Mouse (Mus musculus): ENCODE measurements around the gene Maml2.

Maml2 gene

DNA sequence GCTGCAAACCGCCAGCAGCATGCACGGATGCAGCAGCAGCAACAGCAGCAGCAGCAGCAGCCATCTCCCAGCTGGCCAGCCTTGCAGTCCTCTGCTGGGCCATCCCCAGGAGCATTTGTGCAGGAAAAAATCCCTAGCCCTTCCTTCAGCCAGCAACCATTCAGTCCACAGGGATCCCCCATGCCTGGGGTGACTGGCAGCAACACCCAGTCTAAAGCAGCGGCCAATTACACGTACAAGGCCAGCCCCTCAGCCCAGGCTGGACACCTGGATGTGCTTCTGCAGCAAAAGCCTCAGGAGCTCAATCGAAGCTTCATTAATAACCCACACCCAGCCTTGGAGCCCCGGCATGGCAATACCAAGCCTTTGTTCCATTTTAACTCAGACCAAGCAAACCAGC is 323.0 kb downstream of the Maml2 start:
- no peak for TF ChIP-seq CTCF (conservative IDR thresholded peaks at IDR 0.05; ENCODE audit: low read length)
- no peak for TF ChIP-seq POU5F1 (IDR thresholded peaks at IDR 0.05; ENCODE audit: borderline replicate concordance, low read length)
- no peak for TF ChIP-seq NANOG (IDR thresholded peaks at IDR 0.05; ENCODE audit: borderline replicate concordance, low read length)
- Histone ChIP-seq H3K9me3 (ENCODE audit: low read length) (no peaks in the 10 kb centered on the region), H3K27me3 (ENCODE audit: insufficient read depth, low read length) (peaks cover 4% of the 10 kb centered on the region; the same call in 1 of the 2 replicates), H3K4me3 (replicated peaks; ENCODE audit: low read length) (no peak overlapping the region), H3K4me1 (replicated peaks; ENCODE audit: low read depth, low read length) (peaks cover 5% of the 10 kb centered on the region; the same call in 1 of the 2 replicates), H3K36me3 (ENCODE audit: insufficient read depth, low read length) (no peaks in the 10 kb centered on the region)

- no peak overlapping the region for H3K4me3 ChIP-seq (replicated peaks; ENCODE audit: low read length)
- H3K9me3 ChIP-seq (ENCODE audit: low read length), result no peaks in the 10 kb centered on the region
- H3K27me3 ChIP-seq (ENCODE audit: insufficient read depth, low read length), result peaks cover 4% of the 10 kb centered on the region; the same call in 1 of the 2 replicates
- H3K36me3 ChIP-seq (ENCODE audit: insufficient read depth, low read length), result no peaks in the 10 kb centered on the region
- no peaks in the 10 kb centered on the region for H3K4me1 ChIP-seq (replicated peaks; ENCODE audit: low read depth, low read length)
- TF ChIP-seq CTCF (conservative IDR thresholded peaks at IDR 0.05; ENCODE audit: low read length), result no peak
- TF ChIP-seq NANOG (IDR thresholded peaks at IDR 0.05; ENCODE audit: borderline replicate concordance, low read length), result no peak
- no peak for TF ChIP-seq POU5F1 (IDR thresholded peaks at IDR 0.05; ENCODE audit: borderline replicate concordance, low read length)
Measured at GRCm38 (mm10) chr9:13621941-13622340, 324.2 kb downstream of the Maml2 start.

- Histone ChIP-seq H3K4me3 (replicated peaks; ENCODE audit: low read length) (no peak overlapping the region), H3K27me3 (ENCODE audit: insufficient read depth, low read length) (no peaks in the 10 kb centered on the region), H3K9me3 (ENCODE audit: low read length) (no peaks in the 10 kb centered on the region), H3K36me3 (ENCODE audit: insufficient read depth, low read length) (no peaks in the 10 kb centered on the region), H3K4me1 (replicated peaks; ENCODE audit: low read depth, low read length) (no peaks in the 10 kb centered on the region)
- no peak for TF ChIP-seq NANOG (IDR thresholded peaks at IDR 0.05; ENCODE audit: borderline replicate concordance, low read length)
- no peak for TF ChIP-seq POU5F1 (IDR thresholded peaks at IDR 0.05; ENCODE audit: borderline replicate concordance, low read length)
- TF ChIP-seq CTCF (conservative IDR thresholded peaks at IDR 0.05; ENCODE audit: low read length), result no peak
Measured at GRCm38 (mm10) chr9:13622426-13622825, 324.7 kb downstream of the Maml2 start.

GRCm38 (mm10) chr9:13623892-13624422 is 326.2 kb downstream of the Maml2 start:
- Histone ChIP-seq H3K27me3 (ENCODE audit: insufficient read depth, low read length) (no peaks in the 10 kb centered on the region; the same call in 1 of the 2 replicates), H3K9me3 (ENCODE audit: low read length) (no peaks in the 10 kb centered on the region), H3K4me1 (replicated peaks; ENCODE audit: low read depth, low read length) (no peaks in the 10 kb centered on the region), H3K36me3 (ENCODE audit: insufficient read depth, low read length) (no peaks in the 10 kb centered on the region), H3K4me3 (replicated peaks; ENCODE audit: low read length) (no peak overlapping the region)
- TF ChIP-seq NANOG (IDR thresholded peaks at IDR 0.05; ENCODE audit: borderline replicate concordance, low read length) (no peak), POU5F1 (IDR thresholded peaks at IDR 0.05; ENCODE audit: borderline replicate concordance, low read length) (no peak), CTCF (conservative IDR thresholded peaks at IDR 0.05; ENCODE audit: low read length) (no peak)

DNA sequence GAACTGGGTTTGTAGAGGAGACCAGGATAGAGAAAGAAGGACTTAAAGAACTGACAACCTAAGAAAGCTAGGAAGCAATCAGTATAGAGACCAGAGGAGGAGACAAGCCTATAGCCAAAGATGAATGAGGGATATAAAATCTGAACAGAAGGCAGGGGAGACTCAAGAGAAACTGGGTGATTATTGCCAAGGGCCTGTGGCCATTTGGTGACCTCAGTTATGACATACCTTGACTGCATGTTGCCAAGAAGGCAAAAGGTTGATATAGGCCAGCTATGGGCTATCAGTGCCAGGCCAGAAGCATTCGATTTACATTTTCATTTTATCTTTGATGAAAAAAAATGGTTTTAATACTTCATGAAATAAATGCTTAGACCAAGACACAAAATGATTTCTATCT is 327.0 kb downstream of the Maml2 start:
- Histone ChIP-seq H3K9me3 (ENCODE audit: low read length) (no peaks in the 10 kb centered on the region), H3K36me3 (ENCODE audit: insufficient read depth, low read length) (no peaks in the 10 kb centered on the region), H3K4me3 (replicated peaks; ENCODE audit: low read length) (no peak overlapping the region), H3K27me3 (ENCODE audit: insufficient read depth, low read length) (no peaks in the 10 kb centered on the region; the same call in 1 of the 2 replicates), H3K4me1 (replicated peaks; ENCODE audit: low read depth, low read length) (no peaks in the 10 kb centered on the region)
- TF ChIP-seq NANOG (IDR thresholded peaks at IDR 0.05; ENCODE audit: borderline replicate concordance, low read length) (no peak), POU5F1 (IDR thresholded peaks at IDR 0.05; ENCODE audit: borderline replicate concordance, low read length) (no peak), CTCF (conservative IDR thresholded peaks at IDR 0.05; ENCODE audit: low read length) (no peak)

DNA sequence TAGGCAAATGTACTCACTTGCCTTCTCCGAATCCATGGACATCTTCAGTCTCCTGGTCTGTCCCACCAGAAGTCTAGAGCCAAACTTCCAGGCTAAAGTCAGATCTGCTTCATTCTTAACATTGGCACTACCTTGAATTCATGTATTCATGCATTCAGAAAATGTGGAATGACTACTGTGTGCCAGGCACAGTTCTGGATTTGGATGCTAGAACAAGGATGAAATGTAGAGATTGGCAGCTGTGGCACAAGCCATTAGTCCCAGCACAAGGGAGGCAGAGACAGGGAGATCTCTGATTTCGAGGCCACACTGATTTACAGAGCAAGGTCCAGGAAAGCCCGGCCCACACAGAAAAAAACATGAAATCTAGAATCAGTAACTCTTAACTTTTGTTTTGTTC is 327.5 kb downstream of the Maml2 start:
- Histone ChIP-seq H3K27me3 (ENCODE audit: insufficient read depth, low read length) (no peaks in the 10 kb centered on the region; the same call in 1 of the 2 replicates), H3K9me3 (ENCODE audit: low read length) (no peaks in the 10 kb centered on the region), H3K4me3 (replicated peaks; ENCODE audit: low read length) (no peak overlapping the region), H3K36me3 (ENCODE audit: insufficient read depth, low read length) (no peaks in the 10 kb centered on the region), H3K4me1 (replicated peaks; ENCODE audit: low read depth, low read length) (no peaks in the 10 kb centered on the region)
- TF ChIP-seq POU5F1 (IDR thresholded peaks at IDR 0.05; ENCODE audit: borderline replicate concordance, low read length) (no peak), CTCF (conservative IDR thresholded peaks at IDR 0.05; ENCODE audit: low read length) (no peak), NANOG (IDR thresholded peaks at IDR 0.05; ENCODE audit: borderline replicate concordance, low read length) (no peak)

- Histone ChIP-seq H3K4me3 (replicated peaks; ENCODE audit: low read length) (no peak overlapping the region), H3K27me3 (ENCODE audit: insufficient read depth, low read length) (no peaks in the 10 kb centered on the region; the same call in 1 of the 2 replicates), H3K9me3 (ENCODE audit: low read length) (no peaks in the 10 kb centered on the region), H3K4me1 (replicated peaks; ENCODE audit: low read depth, low read length) (no peaks in the 10 kb centered on the region), H3K36me3 (ENCODE audit: insufficient read depth, low read length) (no peaks in the 10 kb centered on the region)
- TF ChIP-seq POU5F1 (IDR thresholded peaks at IDR 0.05; ENCODE audit: borderline replicate concordance, low read length) (no peak), CTCF (conservative IDR thresholded peaks at IDR 0.05; ENCODE audit: low read length) (no peak), NANOG (IDR thresholded peaks at IDR 0.05; ENCODE audit: borderline replicate concordance, low read length) (no peak)
Measured at GRCm38 (mm10) chr9:13626480-13626879, 328.7 kb downstream of the Maml2 start.

DNA sequence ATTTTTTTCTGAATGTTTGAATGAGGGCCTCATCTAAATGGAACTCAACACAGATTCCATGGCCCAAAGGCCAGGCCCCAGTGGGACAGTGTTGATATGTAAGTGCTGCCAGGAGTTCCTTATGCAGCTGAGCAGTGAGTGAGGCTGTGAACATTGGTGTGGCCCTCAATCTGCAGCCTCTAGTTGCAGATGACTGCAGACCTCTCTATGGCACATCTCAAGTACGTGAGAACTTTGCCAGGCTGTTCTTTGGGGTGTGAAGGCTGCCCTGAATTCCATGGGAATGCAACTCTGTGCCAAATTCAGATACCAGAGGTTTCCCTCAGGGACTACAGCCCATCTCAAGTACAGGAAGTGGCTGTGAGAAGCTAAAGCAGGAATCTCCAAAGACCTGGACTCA is 335.6 kb downstream of the Maml2 start:
- Histone ChIP-seq H3K9me3 (ENCODE audit: low read length) (no peaks in the 10 kb centered on the region), H3K4me1 (replicated peaks; ENCODE audit: low read depth, low read length) (no peaks in the 10 kb centered on the region), H3K36me3 (ENCODE audit: insufficient read depth, low read length) (no peaks in the 10 kb centered on the region), H3K27me3 (ENCODE audit: insufficient read depth, low read length) (no peaks in the 10 kb centered on the region), H3K4me3 (replicated peaks; ENCODE audit: low read length) (no peak overlapping the region)
- TF ChIP-seq CTCF (conservative IDR thresholded peaks at IDR 0.05; ENCODE audit: low read length) (no peak), POU5F1 (IDR thresholded peaks at IDR 0.05; ENCODE audit: borderline replicate concordance, low read length) (no peak), NANOG (IDR thresholded peaks at IDR 0.05; ENCODE audit: borderline replicate concordance, low read length) (no peak)

GRCm38 (mm10) chr9:13639655-13640054 is 341.9 kb downstream of the Maml2 start:
- H3K4me3 ChIP-seq (replicated peaks; ENCODE audit: low read length), result no peak overlapping the region
- H3K27me3 ChIP-seq (ENCODE audit: insufficient read depth, low read length), result no peaks in the 10 kb centered on the region
- H3K36me3 ChIP-seq (ENCODE audit: insufficient read depth, low read length), result no peaks in the 10 kb centered on the region
- H3K9me3 ChIP-seq (ENCODE audit: low read length), result no peaks in the 10 kb centered on the region
- TF ChIP-seq POU5F1 (IDR thresholded peaks at IDR 0.05; ENCODE audit: borderline replicate concordance, low read length) (no peak), NANOG (IDR thresholded peaks at IDR 0.05; ENCODE audit: borderline replicate concordance, low read length) (no peak), CTCF (conservative IDR thresholded peaks at IDR 0.05; ENCODE audit: low read length) (no peak)
- peaks cover 4% of the 10 kb centered on the region; the same call in 1 of the 2 replicates for H3K4me1 ChIP-seq (replicated peaks; ENCODE audit: low read depth, low read length)

Measured in E14TG2a.4 (cell line).